Mouse (Mus musculus): ENCODE data around the gene Pygo2. TPM values are rescaled to one million over a fixed set of nuclear protein-coding genes. Genes with fewer than 3 reads are reported as not detected.

Gene Pygo2
- 26.2 and 45.6 TPM in 2 replicates for polyA plus RNA-seq (2012; rRNA removed)

GRCm38 (mm10) chr3:89430171-89431159, at the start of gene Pygo2:
TSS of gene Pygo2 (plus strand) at chr3:89430214.
- peaks cover 6% of the 10 kb centered on the region; the same call in 1 of the 2 replicates for H3K4me1 ChIP-seq (ENCODE audit: control insufficient read depth, insufficient read depth, low read length)
- peaks cover 1% of the 10 kb centered on the region; the same call in 1 of the 2 replicates for H3K36me3 ChIP-seq (ENCODE audit: control insufficient read depth, insufficient read depth, low read length)
- WGBS: 2% methylated on average over 61 of the region's 68 CpGs
- TF ChIP-seq CTCF (conservative IDR thresholded peaks at IDR 0.05; ENCODE audit: insufficient read depth, insufficient read length, low read depth, low read length) (no peak), POLR2A (IDR thresholded peaks at IDR 0.05; ENCODE audit: low read depth, low read length) (peak; percentile 60)
- no peaks in the 10 kb centered on the region for H3K27me3 ChIP-seq (replicated peaks; ENCODE audit: control insufficient read depth, insufficient read depth, low read length)
- H3K27ac ChIP-seq (ENCODE audit: insufficient read depth, low read depth, low read length): peak within 1 kb of the TSS; percentile 66
- H3K4me3 ChIP-seq (ENCODE audit: insufficient read depth, low read depth, low read length): peak within 1 kb of the TSS; percentile 89
- DNase-seq: peak; percentile 98

GRCm38 (mm10) chr3:89380291-89380690, 49.7 kb upstream of the Pygo2 start:
- no peak for TF ChIP-seq CTCF (conservative IDR thresholded peaks at IDR 0.05; ENCODE audit: insufficient read depth, insufficient read length, low read depth, low read length)
- TF ChIP-seq POLR2A (IDR thresholded peaks at IDR 0.05; ENCODE audit: low read depth, low read length): no peak
- WGBS: 90% methylated on average over 14 of the region's 14 CpGs
- H3K4me3 ChIP-seq (ENCODE audit: insufficient read depth, low read depth, low read length): no peak overlapping the region
- peaks cover 6% of the 10 kb centered on the region; the same call in 1 of the 2 replicates for H3K4me1 ChIP-seq (ENCODE audit: control insufficient read depth, insufficient read depth, low read length)
- H3K27ac ChIP-seq (ENCODE audit: insufficient read depth, low read depth, low read length): no peak overlapping the region
- H3K27me3 ChIP-seq (replicated peaks; ENCODE audit: control insufficient read depth, insufficient read depth, low read length): no peaks in the 10 kb centered on the region
- no peak for DNase-seq
- 0 out of 2 replicates have a peak, but pooled peaks cover 1% of the 10 kb centered on the region for H3K36me3 ChIP-seq (ENCODE audit: control insufficient read depth, insufficient read depth, low read length)

- DNase-seq: no peak
- Histone ChIP-seq H3K27me3 (replicated peaks; ENCODE audit: control insufficient read depth, insufficient read depth, low read length) (no peaks in the 10 kb centered on the region), H3K27ac (ENCODE audit: insufficient read depth, low read depth, low read length) (no peak overlapping the region), H3K36me3 (ENCODE audit: control insufficient read depth, insufficient read depth, low read length) (0 out of 2 replicates have a peak, but pooled peaks cover 1% of the 10 kb centered on the region), H3K4me1 (ENCODE audit: control insufficient read depth, insufficient read depth, low read length) (peaks cover 6% of the 10 kb centered on the region; the same call in 1 of the 2 replicates), H3K4me3 (ENCODE audit: insufficient read depth, low read depth, low read length) (no peak overlapping the region)
- TF ChIP-seq CTCF (conservative IDR thresholded peaks at IDR 0.05; ENCODE audit: insufficient read depth, insufficient read length, low read depth, low read length): no peak
- no peak for TF ChIP-seq POLR2A (IDR thresholded peaks at IDR 0.05; ENCODE audit: low read depth, low read length)
- 95% methylated on average over 18 of the region's 18 CpGs for WGBS
These were observed 49.3 kb upstream of the Pygo2 start for GRCm38 (mm10) chr3:89380711-89381110.

- Histone ChIP-seq H3K36me3 (ENCODE audit: control insufficient read depth, insufficient read depth, low read length) (0 out of 2 replicates have a peak, but pooled peaks cover 1% of the 10 kb centered on the region), H3K4me3 (ENCODE audit: insufficient read depth, low read depth, low read length) (no peak overlapping the region), H3K27me3 (replicated peaks; ENCODE audit: control insufficient read depth, insufficient read depth, low read length) (no peaks in the 10 kb centered on the region), H3K27ac (ENCODE audit: insufficient read depth, low read depth, low read length) (no peak overlapping the region), H3K4me1 (ENCODE audit: control insufficient read depth, insufficient read depth, low read length) (peaks cover 6% of the 10 kb centered on the region; the same call in 1 of the 2 replicates)
- TF ChIP-seq CTCF (conservative IDR thresholded peaks at IDR 0.05; ENCODE audit: insufficient read depth, insufficient read length, low read depth, low read length) (no peak), POLR2A (IDR thresholded peaks at IDR 0.05; ENCODE audit: low read depth, low read length) (no peak)
- 84% methylated on average over 11 of the region's 11 CpGs for WGBS
- DNase-seq: no peak
These were observed 48.8 kb upstream of the Pygo2 start for GRCm38 (mm10) chr3:89381233-89381632.

- H3K27ac ChIP-seq (ENCODE audit: insufficient read depth, low read depth, low read length): no peak overlapping the region
- TF ChIP-seq CTCF (conservative IDR thresholded peaks at IDR 0.05; ENCODE audit: insufficient read depth, insufficient read length, low read depth, low read length) (no peak), POLR2A (IDR thresholded peaks at IDR 0.05; ENCODE audit: low read depth, low read length) (no peak)
- 79% methylated on average over 9 of the region's 9 CpGs for WGBS
- peaks cover 6% of the 10 kb centered on the region; the same call in 1 of the 2 replicates for H3K4me1 ChIP-seq (ENCODE audit: control insufficient read depth, insufficient read depth, low read length)
- H3K36me3 ChIP-seq (ENCODE audit: control insufficient read depth, insufficient read depth, low read length): 0 out of 2 replicates have a peak, but pooled peaks cover 1% of the 10 kb centered on the region
- no peaks in the 10 kb centered on the region for H3K27me3 ChIP-seq (replicated peaks; ENCODE audit: control insufficient read depth, insufficient read depth, low read length)
- no peak for DNase-seq
- no peak overlapping the region for H3K4me3 ChIP-seq (ENCODE audit: insufficient read depth, low read depth, low read length)
These were observed 47.8 kb upstream of the Pygo2 start for GRCm38 (mm10) chr3:89382033-89382882.

GRCm38 (mm10) chr3:89382950-89383349, 47.1 kb upstream of the Pygo2 start:
- 64% methylated on average over 5 of the region's 5 CpGs for WGBS

More at GRCm38 (mm10) chr3:89382950-89383349, 47.1 kb upstream of the Pygo2 start:
- no peak overlapping the region for H3K4me3 ChIP-seq (ENCODE audit: insufficient read depth, low read depth, low read length)
- no peak for DNase-seq
- TF ChIP-seq CTCF (conservative IDR thresholded peaks at IDR 0.05; ENCODE audit: insufficient read depth, insufficient read length, low read depth, low read length): no peak
- TF ChIP-seq POLR2A (IDR thresholded peaks at IDR 0.05; ENCODE audit: low read depth, low read length): no peak
- H3K27ac ChIP-seq (ENCODE audit: insufficient read depth, low read depth, low read length): no peak overlapping the region
- peaks cover 11% of the 10 kb centered on the region; the same call in 1 of the 2 replicates for H3K4me1 ChIP-seq (ENCODE audit: control insufficient read depth, insufficient read depth, low read length)
- no peaks in the 10 kb centered on the region for H3K27me3 ChIP-seq (replicated peaks; ENCODE audit: control insufficient read depth, insufficient read depth, low read length)
- H3K36me3 ChIP-seq (ENCODE audit: control insufficient read depth, insufficient read depth, low read length): 0 out of 2 replicates have a peak, but pooled peaks cover 1% of the 10 kb centered on the region
